Mouse (Mus musculus): Measurements from ENCODE around the gene Lpar2. TPM values are rescaled to one million over a fixed set of nuclear protein-coding genes. Genes with fewer than 3 reads are reported as not detected.

Lpar2 gene
- polyA plus RNA-seq, 1 experiment from 2014 or later: 0.06 TPM

DNA sequence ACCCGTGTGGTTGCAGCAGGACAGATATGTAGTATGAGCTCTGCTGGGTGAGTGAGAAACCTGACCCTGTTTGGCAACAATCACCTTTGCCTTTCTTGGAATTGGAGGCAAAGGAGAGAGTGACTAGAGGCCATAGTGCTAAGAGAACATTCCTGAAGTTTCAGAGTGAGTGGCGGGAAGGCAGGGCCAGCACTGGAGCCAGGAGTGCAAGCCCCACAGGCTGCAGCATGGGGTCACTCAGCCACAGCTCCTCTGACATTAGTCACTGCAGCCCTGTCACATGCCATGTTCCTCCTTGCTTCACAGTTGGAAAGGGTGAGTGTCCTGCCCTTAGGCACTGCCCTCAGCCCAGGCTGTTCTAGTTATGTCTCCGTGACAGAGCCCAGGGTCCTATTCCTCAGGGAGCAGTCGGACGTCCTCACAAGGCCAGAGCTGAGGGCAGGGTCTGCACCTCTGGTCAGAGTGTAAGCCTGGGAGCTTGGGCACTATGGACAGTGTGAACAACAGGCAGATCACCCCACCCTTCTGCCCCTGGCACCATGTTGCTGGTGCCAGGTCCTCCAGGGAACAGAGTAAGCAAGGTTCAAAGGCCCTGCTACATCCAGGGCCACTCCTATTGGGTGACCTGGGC is 45.6 kb downstream of the Lpar2 start:
- H3K4me1 ChIP-seq (replicated peaks): peaks cover 16% of the 10 kb centered on the region
- no peak overlapping the region for H3K4me3 ChIP-seq (replicated peaks)
- 71% methylated on average over 5 of the region's 5 CpGs for WGBS (ENCODE audit: insufficient replicate concordance)
- no peaks in the 10 kb centered on the region for H3K9me3 ChIP-seq (replicated peaks)
- H3K4me2 ChIP-seq: no peak overlapping the region
- no peaks in the 10 kb centered on the region for H3K27me3 ChIP-seq
- no peak overlapping the region for H3K9ac ChIP-seq
- no peak overlapping the region for H3K27ac ChIP-seq (replicated peaks)
- no peak for ATAC-seq (ENCODE audit: insufficient read depth)
- H3K36me3 ChIP-seq (replicated peaks): no peaks in the 10 kb centered on the region

DNA sequence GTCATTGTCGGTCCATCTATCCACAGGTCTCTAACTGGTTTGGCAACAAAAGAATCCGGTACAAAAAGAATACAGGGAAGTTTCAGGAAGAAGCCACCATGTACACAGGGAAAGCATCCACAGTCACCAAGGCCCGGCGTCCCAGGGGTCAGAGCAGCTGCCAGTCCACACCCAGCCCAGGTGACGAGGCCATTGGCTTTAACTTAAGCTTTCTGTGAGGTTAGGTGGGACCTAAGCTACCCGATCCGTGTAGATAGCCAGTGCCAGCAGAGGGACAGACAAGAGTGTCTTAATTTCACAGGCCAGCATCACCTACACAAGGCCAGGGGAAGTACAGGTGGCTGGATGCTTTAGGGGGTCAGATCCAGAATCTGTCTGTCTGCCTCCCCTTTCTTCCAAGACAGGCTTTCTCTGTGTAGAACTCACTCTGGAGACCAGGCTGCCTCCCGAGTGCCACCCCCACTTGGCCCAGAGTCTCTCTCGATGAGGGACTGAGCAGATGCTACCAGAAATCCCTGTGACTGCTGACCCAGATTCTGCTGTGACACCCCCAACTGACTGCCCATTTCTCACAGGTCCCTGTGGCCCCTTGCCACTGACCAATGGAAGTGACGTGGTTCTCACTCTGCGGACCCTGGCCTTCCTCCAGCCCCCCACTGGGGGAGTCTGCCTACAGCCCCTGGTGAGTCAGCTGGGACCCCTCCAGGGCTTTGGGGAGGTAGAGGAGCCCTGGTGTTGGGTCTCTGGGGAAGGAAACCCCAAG is 48.0 kb downstream of the Lpar2 start:
- H3K27ac ChIP-seq (replicated peaks): no peak overlapping the region
- no peaks in the 10 kb centered on the region for H3K9me3 ChIP-seq (replicated peaks)
- WGBS (ENCODE audit: insufficient replicate concordance): 64% methylated on average over 11 of the region's 11 CpGs
- H3K36me3 ChIP-seq (replicated peaks): no peaks in the 10 kb centered on the region
- no peaks in the 10 kb centered on the region for H3K4me1 ChIP-seq (replicated peaks)
- no peak overlapping the region for H3K4me3 ChIP-seq (replicated peaks)
- peaks cover 6% of the 10 kb centered on the region; the same call in 1 of the 2 replicates for H3K27me3 ChIP-seq
- no peak overlapping the region for H3K9ac ChIP-seq
- no peak for ATAC-seq (ENCODE audit: insufficient read depth)
- no peak overlapping the region for H3K4me2 ChIP-seq

DNA sequence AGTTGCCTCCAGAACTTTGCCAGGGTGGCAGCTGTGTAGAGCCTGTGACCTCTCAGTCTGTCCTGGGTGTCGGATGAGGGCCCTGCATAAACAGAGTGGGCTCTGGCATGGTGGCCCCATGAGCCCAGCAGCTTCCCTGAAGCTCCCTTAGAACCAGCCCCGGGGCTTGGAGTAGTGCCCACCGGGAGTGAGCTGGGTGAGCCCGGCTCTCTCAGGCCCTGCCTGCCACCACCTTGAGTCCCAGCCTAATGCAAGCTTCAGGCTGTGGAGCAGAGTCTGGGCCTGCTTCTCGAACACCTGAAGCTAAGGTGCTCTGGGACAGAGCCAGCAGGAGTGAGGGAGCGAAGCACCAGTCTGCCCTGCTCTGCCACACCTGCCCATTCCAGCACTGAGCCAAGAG is 48.7 kb downstream of the Lpar2 start:
- no peaks in the 10 kb centered on the region for H3K9me3 ChIP-seq (replicated peaks)
- H3K27ac ChIP-seq (replicated peaks): no peak overlapping the region
- H3K4me3 ChIP-seq (replicated peaks): no peak overlapping the region
- no peak overlapping the region for H3K9ac ChIP-seq
- H3K4me2 ChIP-seq: no peak overlapping the region
- WGBS (ENCODE audit: insufficient replicate concordance): 66% methylated on average over 6 of the region's 6 CpGs
- no peak for ATAC-seq (ENCODE audit: insufficient read depth)
- H3K36me3 ChIP-seq (replicated peaks): no peaks in the 10 kb centered on the region
- peaks cover 13% of the 10 kb centered on the region for H3K27me3 ChIP-seq
- H3K4me1 ChIP-seq (replicated peaks): no peaks in the 10 kb centered on the region

DNA sequence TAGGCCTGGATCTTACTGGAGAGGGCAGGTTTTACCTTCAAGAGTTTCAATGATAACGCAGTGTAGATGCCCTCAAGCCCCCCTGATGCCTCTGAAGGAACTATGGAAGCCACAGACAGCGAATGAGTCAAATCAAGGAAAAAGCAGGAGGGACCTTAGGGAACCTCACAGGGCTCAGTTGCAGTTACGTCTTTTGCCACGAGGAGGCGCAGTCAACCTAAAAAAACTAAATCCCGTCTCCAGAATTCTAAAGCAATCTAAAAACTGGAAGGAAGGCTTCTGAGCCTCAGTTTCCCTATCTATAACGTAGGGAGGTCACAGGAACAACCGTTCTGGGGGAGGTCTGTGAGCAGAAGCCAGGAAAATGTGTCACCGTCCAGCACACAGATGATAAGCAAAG is 51.9 kb downstream of the Lpar2 start:
- Histone ChIP-seq H3K4me3 (replicated peaks) (no peak overlapping the region), H3K4me2 (no peak overlapping the region), H3K9me3 (replicated peaks) (no peaks in the 10 kb centered on the region), H3K36me3 (replicated peaks) (no peaks in the 10 kb centered on the region), H3K9ac (no peak overlapping the region), H3K27me3 (peaks cover 45% of the 10 kb centered on the region), H3K4me1 (replicated peaks) (no peaks in the 10 kb centered on the region), H3K27ac (replicated peaks) (no peak overlapping the region)
- WGBS (ENCODE audit: insufficient replicate concordance): 10% methylated on average over 9 of the region's 9 CpGs
- no peak for ATAC-seq (ENCODE audit: insufficient read depth)

DNA sequence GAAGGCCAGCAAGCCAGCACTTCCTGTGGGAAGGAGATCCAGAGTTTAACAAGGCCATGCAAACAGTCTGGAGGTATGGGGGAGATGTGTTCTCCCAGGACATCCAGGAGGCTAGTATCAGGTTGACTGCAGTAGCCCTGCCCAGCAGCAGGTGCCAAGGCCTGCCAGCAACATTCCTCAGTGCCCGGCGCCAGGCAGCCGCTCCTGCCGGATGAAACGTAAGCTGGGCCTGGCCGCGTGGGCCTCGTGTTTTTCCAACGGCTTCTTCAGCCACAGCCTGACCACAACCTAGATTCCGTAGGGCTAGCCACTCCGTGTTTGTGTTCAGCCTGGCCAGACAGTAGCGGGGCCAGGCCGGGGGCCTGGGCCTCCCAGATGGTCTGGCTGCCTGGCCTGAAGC is 52.4 kb downstream of the Lpar2 start:
- no peak for ATAC-seq (ENCODE audit: insufficient read depth)
- no peaks in the 10 kb centered on the region for H3K36me3 ChIP-seq (replicated peaks)
- no peak overlapping the region for H3K27ac ChIP-seq (replicated peaks)
- no peak overlapping the region for H3K4me3 ChIP-seq (replicated peaks)
- H3K9ac ChIP-seq: no peak overlapping the region
- 72% methylated on average over 13 of the region's 13 CpGs for WGBS (ENCODE audit: insufficient replicate concordance)
- H3K9me3 ChIP-seq (replicated peaks): no peaks in the 10 kb centered on the region
- H3K27me3 ChIP-seq: peaks cover 50% of the 10 kb centered on the region
- H3K4me2 ChIP-seq: no peak overlapping the region
- H3K4me1 ChIP-seq (replicated peaks): no peaks in the 10 kb centered on the region

DNA sequence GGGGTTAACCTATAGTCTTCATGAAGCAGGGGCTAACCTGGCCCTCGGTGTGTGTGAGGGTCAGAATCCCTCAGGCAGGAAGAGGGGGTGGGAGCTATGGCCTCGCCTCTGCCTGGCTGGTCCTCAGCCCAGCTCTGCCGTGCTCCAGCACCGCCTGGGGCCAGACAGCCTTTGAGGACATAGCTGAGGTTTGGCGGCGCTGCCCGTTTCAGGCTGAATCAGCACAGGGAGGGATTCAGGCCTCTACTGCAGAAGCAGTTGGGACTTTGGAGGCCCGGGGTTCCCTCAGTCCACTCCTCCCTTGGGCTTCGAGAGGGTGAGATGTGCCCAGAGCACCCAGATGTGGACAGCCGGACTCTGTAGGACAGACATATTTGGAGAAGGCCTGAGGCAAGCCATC is 53.9 kb downstream of the Lpar2 start:
- Histone ChIP-seq H3K36me3 (replicated peaks) (no peaks in the 10 kb centered on the region), H3K27ac (replicated peaks) (no peak overlapping the region), H3K9ac (no peak overlapping the region), H3K4me1 (replicated peaks) (peaks cover 3% of the 10 kb centered on the region; the same call in 1 of the 2 replicates), H3K9me3 (replicated peaks) (no peaks in the 10 kb centered on the region), H3K4me3 (replicated peaks) (no peak overlapping the region), H3K4me2 (no peak overlapping the region), H3K27me3 (peaks cover 65% of the 10 kb centered on the region)
- ATAC-seq (ENCODE audit: insufficient read depth): no peak
- WGBS (ENCODE audit: insufficient replicate concordance): 34% methylated on average over 10 of the region's 10 CpGs

DNA sequence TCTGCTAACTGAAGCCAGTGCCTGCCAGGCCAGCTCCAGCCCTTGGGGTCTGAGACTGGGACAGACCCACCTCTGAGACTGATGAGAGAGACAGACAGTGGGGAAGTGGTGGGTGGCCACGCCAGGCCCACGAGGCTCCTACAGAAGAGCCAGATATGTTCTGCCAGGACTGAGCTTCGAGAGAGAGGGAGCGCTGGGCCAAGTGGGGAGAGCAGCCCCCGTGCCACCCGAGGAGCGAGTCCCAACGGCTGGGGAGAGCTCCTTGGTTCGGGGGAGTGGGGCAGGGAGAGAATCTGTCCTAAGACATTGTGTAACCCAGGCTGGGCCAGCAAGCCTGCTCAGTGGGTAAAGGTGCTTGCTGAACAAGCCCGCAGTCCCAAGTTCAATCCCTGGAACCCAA is 54.7 kb downstream of the Lpar2 start:
- ATAC-seq (ENCODE audit: insufficient read depth): no peak
- no peak overlapping the region for H3K27ac ChIP-seq (replicated peaks)
- no peak overlapping the region for H3K4me3 ChIP-seq (replicated peaks)
- H3K4me2 ChIP-seq: no peak overlapping the region
- H3K9ac ChIP-seq: no peak overlapping the region
- WGBS (ENCODE audit: insufficient replicate concordance): 59% methylated on average over 10 of the region's 10 CpGs
- peaks cover 11% of the 10 kb centered on the region for H3K4me1 ChIP-seq (replicated peaks)
- no peaks in the 10 kb centered on the region; the same call in 1 of the 2 replicates for H3K9me3 ChIP-seq (replicated peaks)
- peaks cover 73% of the 10 kb centered on the region for H3K27me3 ChIP-seq
- H3K36me3 ChIP-seq (replicated peaks): no peaks in the 10 kb centered on the region

DNA sequence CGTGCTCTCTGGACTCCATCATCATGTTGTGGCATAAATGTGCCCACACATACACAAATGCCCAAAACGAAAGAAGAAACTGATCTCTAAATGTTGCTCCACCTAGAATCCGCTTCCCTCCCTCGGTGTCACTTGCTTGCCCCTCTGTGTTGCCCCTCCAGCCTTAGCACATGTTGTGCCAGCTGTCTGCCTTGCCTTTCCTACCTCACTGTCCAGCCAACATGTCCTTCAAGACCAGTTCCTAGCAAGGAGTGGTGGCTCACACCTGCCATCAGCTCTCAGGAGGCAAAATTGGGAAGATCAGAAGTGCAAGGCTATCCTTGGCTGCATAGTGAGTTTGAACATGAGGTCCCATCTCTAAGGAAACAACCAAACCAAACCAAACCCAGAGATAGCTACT is 55.2 kb downstream of the Lpar2 start:
- no peak for ATAC-seq (ENCODE audit: insufficient read depth)
- Histone ChIP-seq H3K36me3 (replicated peaks) (no peaks in the 10 kb centered on the region), H3K9ac (no peak overlapping the region), H3K4me2 (no peak overlapping the region), H3K9me3 (replicated peaks) (no peaks in the 10 kb centered on the region; the same call in 1 of the 2 replicates), H3K4me3 (replicated peaks) (no peak overlapping the region), H3K27ac (replicated peaks) (no peak overlapping the region), H3K27me3 (peaks cover 78% of the 10 kb centered on the region), H3K4me1 (replicated peaks) (peaks cover 16% of the 10 kb centered on the region)
- WGBS (ENCODE audit: insufficient replicate concordance): 66% methylated on average over 4 of the region's 4 CpGs

DNA sequence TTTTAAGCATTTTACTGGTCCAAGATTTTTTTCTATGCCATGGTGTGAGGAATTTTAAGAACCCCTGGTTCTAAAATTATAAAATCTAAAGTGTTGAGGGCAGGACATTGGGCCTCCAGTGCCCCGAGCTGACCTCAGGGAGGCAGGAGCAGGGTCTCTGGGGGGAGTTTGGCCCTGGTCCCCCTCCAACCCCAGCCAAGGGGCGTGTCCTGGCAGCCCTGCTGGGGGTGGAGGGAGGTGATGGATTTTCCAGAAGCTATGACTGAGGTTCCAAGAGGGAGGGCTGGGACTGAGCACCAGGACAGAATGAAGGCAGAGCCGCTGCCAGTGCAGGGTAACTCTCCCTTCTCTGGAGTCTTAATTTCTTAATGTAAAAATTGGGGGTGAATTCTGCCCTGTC is 55.8 kb downstream of the Lpar2 start:
- no peak overlapping the region for H3K4me3 ChIP-seq (replicated peaks)
- no peaks in the 10 kb centered on the region; the same call in 1 of the 2 replicates for H3K9me3 ChIP-seq (replicated peaks)
- peaks cover 84% of the 10 kb centered on the region for H3K27me3 ChIP-seq
- no peak overlapping the region for H3K27ac ChIP-seq (replicated peaks)
- ATAC-seq (ENCODE audit: insufficient read depth): no peak
- 50% methylated on average over 3 of the region's 3 CpGs for WGBS (ENCODE audit: insufficient replicate concordance)
- peaks cover 17% of the 10 kb centered on the region for H3K4me1 ChIP-seq (replicated peaks)
- no peak overlapping the region for H3K4me2 ChIP-seq
- no peaks in the 10 kb centered on the region for H3K36me3 ChIP-seq (replicated peaks)
- H3K9ac ChIP-seq: no peak overlapping the region

DNA sequence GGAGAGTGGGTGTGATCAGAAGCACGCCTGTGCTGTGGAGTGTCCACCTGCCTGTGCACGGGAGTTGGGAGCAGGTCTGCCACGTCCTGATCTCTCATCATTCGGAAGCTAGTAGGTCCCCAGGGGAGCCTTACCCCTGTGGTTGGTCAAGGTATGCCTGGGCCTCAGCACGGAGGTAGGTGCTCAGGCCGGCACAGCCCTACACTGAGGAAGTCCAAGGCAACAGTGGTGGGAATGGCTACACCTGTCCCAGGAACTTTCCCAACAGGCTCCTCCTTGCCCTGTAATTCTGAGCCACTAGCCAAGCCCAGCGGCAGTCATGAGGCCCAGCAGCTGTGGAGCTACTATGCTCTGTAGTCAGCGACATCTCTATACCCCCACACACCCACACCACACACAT is 57.4 kb downstream of the Lpar2 start:
- no peak overlapping the region for H3K4me3 ChIP-seq (replicated peaks)
- H3K27ac ChIP-seq (replicated peaks): no peak overlapping the region
- no peak overlapping the region for H3K4me2 ChIP-seq
- H3K27me3 ChIP-seq: peaks cover 98% of the 10 kb centered on the region
- H3K9ac ChIP-seq: no peak overlapping the region
- H3K9me3 ChIP-seq (replicated peaks): no peaks in the 10 kb centered on the region; the same call in 1 of the 2 replicates
- no peaks in the 10 kb centered on the region for H3K36me3 ChIP-seq (replicated peaks)
- peaks cover 17% of the 10 kb centered on the region for H3K4me1 ChIP-seq (replicated peaks)
- no peak for ATAC-seq (ENCODE audit: insufficient read depth)
- 47% methylated on average over 8 of the region's 8 CpGs for WGBS (ENCODE audit: insufficient replicate concordance)
